Mouse (Mus musculus) Patski (cell line): Measurements from ENCODE around the gene Gm13030. TPM values are rescaled to one million over a fixed set of nuclear protein-coding genes. Genes with fewer than 3 reads are reported as not detected.
A peak's percentile ranks its signal among the peaks of the same experiment; 100 is the strongest.
"Not testable (repeated sequence)": the region's sequence is repeated elsewhere in the genome, so short reads cannot be mapped to it uniquely, and the experiment has no call there.

Source experiments
- ATAC-seq: fragments of 100-300 bp; one replicate; pipeline ENCODE4 v1.8.0; 2021
- CTCF ChIA-PET: fragments of 350-600 bp; sonication (Branson Sonifier 250); formaldehyde crosslinking; loops from one replicate; lab custom pipeline; 2022; ENCODE audit warnings: inconsistent platforms; lab: Charles Lee
- POLR2A ChIA-PET: fragments of 350-600 bp; sonication (Branson Sonifier 250); formaldehyde crosslinking; loops from one replicate; lab custom pipeline; 2022; ENCODE audit warnings: antibody characterized with exemption, inconsistent platforms; lab: Charles Lee
- DNase-seq: peaks from one replicate; pipeline ENCODE4 v3.0.0-alpha.2; 2011; ENCODE audit warnings: low read depth, low spot score
- H3K27me3 ChIP-seq: fragments of 371-371 bp; one replicate; pipeline ENCODE4 v1.5.1; 2021
- CTCF ChIP-seq: fragments of 100-300 bp; IDR thresholded peaks from one replicate; pipeline ENCODE4 v1.5.1; 2021
- in situ Hi-C: fragments of 300-500 bp; cut with MboI; formaldehyde crosslinking; loops from 3 replicates; pipeline ENCODE4 v1.11.1; 2018; ENCODE audit warnings: low pct_unique_long_range_greater_than_20kb, mixed read lengths
- polyA plus RNA-seq: library from polyadenylated mRNA; unstranded; gene quantifications from one replicate; pipeline ENCODE4 v1.2.3, GENCODE M21; 2021

Gene Gm13030
- polyA plus RNA-seq, 1 experiment from 2014 or later, result not detected

DNA sequence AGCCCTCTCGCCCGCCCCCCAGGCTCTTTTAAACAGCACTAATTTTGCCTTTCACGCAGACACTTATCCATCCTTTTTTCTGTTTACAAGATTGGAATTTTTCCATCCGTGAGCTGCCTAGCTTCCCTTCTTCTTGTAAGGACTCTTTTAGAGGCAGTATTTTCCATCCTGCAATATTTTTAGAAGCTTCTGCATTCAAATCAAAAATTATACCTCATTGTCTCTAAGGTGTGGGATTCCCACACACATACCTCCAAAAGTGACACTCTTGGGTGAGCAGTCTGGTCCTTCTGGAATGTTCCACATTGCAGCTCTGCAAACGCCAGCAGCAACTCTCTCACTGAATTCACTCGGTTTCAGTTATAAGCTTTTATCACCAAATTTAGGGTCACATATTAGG lies 20.8 kb downstream of the Gm13030 start:
- H3K27me3 ChIP-seq, result peaks cover 4% of the 10 kb centered on the region
- POLR2A ChIA-PET, result no interaction called here
- ATAC-seq (no peak), DNase-seq (no peak)
- no peak for TF ChIP-seq CTCF
- in situ Hi-C loops, result loop anchor here (5.0 to 25.0 kb wide), 2 partner anchors 291 to 406 kb away; no protein-coding TSS in a partner anchor
- CTCF ChIA-PET, result interaction anchor here (0.8 to 2.3 kb wide), 4 partner anchors 102 to 144 kb away, joined by 3 to 14 read pairs (median 5); no protein-coding TSS in a partner anchor

DNA sequence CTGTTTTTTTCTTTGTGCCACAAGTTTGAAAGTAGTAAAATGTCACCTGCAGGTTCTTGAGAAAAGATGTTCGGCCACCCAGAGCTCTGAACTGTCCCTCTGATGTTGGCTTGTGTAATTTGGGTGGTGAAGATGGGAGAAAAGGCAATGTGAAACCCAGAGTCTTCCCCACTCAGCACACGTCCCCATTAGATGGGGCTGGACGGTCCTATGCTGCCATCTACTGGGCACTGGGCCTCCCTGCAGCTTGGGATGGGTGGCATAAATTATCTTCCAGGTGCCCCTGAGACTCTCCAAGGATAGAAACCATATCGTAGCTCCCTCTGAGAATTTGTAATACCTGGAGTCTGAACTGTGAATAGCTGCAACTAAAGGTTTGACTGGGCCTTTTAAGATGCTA lies 22.3 kb downstream of the Gm13030 start:
- ATAC-seq, result no peak
- DNase-seq, result no peak
- H3K27me3 ChIP-seq, result peaks cover 4% of the 10 kb centered on the region
- ChIA-PET CTCF (interaction anchor here (0.7 to 2.3 kb wide), 5 partner anchors 51 to 404 kb away, joined by 3 to 14 read pairs (median 5); no protein-coding TSS in a partner anchor), POLR2A (no interaction called here)
- in situ Hi-C loops, result loop anchor here (5.0 to 25.0 kb wide), 2 partner anchors 289 to 404 kb away; no protein-coding TSS in a partner anchor
- peak; percentile 73 for TF ChIP-seq CTCF

DNA sequence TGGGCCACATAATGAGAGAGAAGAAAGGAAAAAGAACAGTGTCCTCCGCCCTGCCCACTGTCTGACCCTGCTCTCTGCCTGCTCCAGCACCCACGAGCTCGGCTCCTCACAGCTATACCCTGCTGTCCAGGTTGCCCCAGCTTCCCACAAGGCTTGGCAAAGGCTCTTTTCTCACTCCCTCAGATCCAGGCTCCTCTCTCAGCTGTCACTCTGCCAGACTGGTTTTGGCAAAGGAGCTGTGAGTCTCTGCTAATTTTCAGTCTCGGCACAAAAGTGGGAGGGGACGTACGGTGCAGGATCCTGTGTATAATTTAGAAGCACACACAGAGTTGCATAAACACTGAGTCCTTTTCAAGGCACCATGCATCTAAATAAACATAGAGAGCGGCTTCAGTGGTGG lies 32.4 kb downstream of the Gm13030 start:
- no peaks in the 10 kb centered on the region for H3K27me3 ChIP-seq
- ChIA-PET POLR2A (interaction anchor here (0.6 to 0.9 kb wide), 2 partner anchors 43 to 96 kb away, joined by 3 to 5 read pairs; no protein-coding TSS in a partner anchor), CTCF (no interaction called here)
- DNase-seq, result no peak
- no peak for TF ChIP-seq CTCF
- no peak for ATAC-seq
- in situ Hi-C loops, result no loop called here

DNA sequence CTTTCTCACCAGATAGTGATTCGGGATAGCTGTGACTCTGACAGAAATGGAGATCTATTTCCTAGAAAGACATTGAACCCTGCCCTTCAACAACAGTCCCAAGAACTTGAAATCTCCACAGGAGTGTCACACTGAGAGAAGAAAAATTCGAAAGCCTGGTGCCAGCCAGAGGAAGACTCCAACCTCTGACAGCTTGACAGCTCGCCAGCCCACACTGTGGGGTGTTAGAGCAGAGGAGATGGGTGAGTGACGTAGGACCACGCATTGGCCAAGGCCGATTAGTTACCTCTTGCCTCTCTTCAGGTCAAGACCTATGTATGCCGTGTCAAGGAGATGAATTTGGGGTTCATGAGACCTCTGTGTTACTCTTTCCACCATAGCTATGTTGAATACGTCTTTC lies 33.0 kb downstream of the Gm13030 start:
- H3K27me3 ChIP-seq, result no peaks in the 10 kb centered on the region
- CTCF ChIA-PET, result no interaction called here
- DNase-seq, result no peak
- TF ChIP-seq CTCF, result no peak
- POLR2A ChIA-PET, result interaction anchor here (0.6 kb wide), 1 partner anchor 43 kb away, joined by 5 read pairs; no protein-coding TSS in a partner anchor
- no peak for ATAC-seq
- in situ Hi-C loops, result no loop called here

DNA sequence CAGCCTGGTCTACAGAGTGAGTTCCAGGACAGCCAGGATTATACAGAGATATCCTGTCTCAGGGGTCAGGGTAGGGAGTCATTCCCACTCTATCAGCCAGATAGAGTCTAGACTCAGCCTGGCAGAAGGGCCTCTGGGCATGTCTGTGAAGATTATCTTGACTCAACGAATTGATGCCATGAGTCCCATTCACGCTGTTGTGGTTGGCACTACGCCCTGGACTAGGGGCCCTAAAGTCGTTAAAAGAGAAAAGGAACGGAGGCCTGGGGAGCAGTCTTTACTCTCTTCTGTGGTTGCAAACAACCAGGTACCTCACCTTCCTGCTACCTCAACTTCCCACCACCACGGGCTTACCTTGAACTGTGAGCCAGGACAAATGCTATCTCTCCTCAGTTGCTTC lies 34.0 kb downstream of the Gm13030 start:
- no peaks in the 10 kb centered on the region for H3K27me3 ChIP-seq
- no peak for DNase-seq
- ChIA-PET CTCF (no interaction called here), POLR2A (no interaction called here)
- in situ Hi-C loops, result no loop called here
- ATAC-seq, result no peak
- TF ChIP-seq CTCF, result no peak

DNA sequence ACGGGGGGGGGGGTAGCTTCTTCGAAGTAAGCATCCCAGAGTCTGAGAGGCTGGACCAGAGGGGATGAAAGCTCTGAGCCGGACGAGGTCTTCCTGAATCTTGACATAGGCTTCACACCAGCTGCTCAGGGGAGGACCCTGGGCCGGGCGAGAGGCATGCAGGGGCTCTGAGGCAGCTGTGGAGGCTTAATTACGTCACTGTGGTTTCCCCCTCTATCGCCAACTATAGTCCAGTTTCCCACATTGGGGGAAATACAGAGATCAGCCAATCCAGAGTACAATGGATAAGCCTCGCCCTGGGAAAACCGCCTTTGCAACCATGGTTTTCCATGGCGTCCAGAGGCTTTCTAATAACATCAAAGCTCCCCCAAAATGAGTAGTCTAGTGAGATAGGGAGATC lies 46.6 kb downstream of the Gm13030 start:
- in situ Hi-C loops, result no loop called here
- TF ChIP-seq CTCF, result no peak
- peaks cover 2% of the 10 kb centered on the region for H3K27me3 ChIP-seq
- CTCF ChIA-PET, result no interaction called here
- DNase-seq (no peak), ATAC-seq (no peak)
- POLR2A ChIA-PET, result no interaction called here

DNA sequence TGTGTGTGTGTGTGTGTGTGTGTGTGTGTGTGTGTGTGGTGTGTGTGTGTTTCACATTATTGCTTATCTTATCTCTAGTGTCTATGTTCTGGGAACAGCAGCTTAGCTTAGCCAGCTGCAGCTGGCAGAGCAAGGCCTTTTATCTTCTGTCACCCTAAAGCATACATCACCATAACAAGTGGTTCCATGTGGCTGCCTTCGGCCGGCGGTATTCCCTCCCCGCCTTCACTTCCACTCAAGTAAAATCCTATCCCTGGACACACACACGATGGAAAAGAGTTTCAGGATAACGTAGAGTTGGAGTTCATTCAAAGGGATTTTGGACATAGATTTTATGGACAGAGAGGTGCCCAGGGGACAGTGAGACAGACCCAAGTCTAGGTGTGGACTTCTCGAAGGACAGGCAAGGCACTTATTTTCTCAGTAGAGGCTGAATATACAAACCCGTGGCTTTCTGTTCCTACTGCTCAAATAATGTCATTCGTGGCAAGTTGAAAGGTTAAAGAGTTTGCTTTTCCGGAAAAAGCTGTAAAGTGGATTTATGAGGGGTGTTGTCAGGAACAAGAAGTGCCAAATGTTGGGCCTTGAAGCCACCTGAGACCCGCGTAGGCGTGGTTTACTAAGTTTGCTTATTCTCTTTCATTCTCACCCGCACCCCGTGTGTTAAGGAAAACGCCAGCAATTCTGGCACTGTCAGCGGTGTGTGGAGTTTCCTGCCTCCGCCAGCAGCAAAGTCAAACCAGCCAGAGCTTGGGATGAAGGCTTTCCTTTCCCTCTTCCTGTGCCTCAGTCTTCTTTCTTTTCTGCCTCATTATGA lies 47.8 kb downstream of the Gm13030 start:
- ChIA-PET POLR2A (no interaction called here), CTCF (no interaction called here)
- TF ChIP-seq CTCF, result no peak
- peaks cover 2% of the 10 kb centered on the region for H3K27me3 ChIP-seq
- no peak for ATAC-seq
- in situ Hi-C loops, result no loop called here
- no peak for DNase-seq

DNA sequence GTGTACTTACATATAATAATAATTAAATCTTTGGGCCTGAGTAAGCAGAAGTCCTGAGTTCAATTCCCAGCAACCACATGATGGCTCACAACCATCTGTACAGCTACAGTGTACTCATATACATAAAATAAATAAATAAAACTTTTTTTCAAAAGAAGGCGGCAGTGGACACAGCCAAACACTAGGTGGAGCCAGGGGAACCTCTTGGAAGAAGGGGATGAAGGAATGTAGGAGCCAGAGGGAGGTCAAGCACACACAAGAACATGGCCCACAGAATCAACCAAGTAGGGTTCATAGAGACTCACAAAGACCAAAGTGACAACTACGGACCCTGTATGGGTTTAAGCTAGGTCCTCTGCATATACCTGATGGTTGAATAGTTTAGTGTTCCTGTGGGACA lies 49.1 kb downstream of the Gm13030 start:
- TF ChIP-seq CTCF, result peak; percentile 53
- CTCF ChIA-PET, result no interaction called here
- POLR2A ChIA-PET, result no interaction called here
- ATAC-seq, result no peak
- H3K27me3 ChIP-seq, result peaks cover 2% of the 10 kb centered on the region
- in situ Hi-C loops, result no loop called here
- DNase-seq, result no peak

DNA sequence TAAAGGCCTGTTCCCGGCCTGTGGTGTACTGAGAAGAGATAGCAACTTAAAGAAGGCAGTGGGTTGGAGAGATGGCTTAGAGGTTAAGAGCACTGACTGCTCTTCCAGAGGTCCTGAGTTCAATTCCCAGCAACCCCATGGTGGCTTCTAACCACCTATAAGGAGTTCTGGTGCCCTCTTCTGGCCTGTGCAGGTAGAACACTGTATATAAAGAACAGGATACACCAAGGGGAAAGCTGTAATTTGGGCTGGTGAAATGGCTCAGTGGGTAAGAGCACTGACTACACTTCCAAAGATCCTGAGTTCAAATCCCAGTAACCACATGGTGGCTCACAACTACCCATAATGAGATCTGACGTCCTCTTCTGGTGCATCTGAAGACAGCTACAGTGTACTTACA lies 49.6 kb downstream of the Gm13030 start:
- POLR2A ChIA-PET, in situ Hi-C loops, CTCF ChIA-PET, DNase-seq, H3K27me3 ChIP-seq, ATAC-seq: not testable (repeated sequence)

DNA sequence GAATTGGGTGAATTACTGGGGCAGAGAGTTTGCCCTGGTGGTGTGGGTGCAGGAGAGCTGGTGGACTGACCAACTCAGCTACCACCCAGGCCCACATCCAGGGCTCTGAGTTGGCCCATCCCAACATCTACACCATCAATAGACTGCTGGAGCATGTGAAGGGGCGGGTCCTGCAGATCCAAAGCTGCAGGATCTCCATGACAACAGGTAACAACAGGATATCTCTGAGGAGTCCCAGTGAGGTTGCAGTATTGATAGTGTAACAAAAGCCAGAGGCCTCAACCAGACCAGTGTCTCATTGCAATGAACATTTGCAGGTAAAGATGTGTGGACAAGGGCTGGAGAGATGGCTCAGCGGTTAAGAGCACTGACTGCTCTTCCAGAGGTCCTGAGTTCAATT lies 52.7 kb downstream of the Gm13030 start:
- peaks cover 2% of the 10 kb centered on the region for H3K27me3 ChIP-seq
- TF ChIP-seq CTCF, result no peak
- POLR2A ChIA-PET, result no interaction called here
- ATAC-seq (no peak), DNase-seq (no peak)
- in situ Hi-C loops, result no loop called here
- CTCF ChIA-PET, result no interaction called here

Other genes with a start within 250 kb of the Gm13030 start
- gene Vwa5b1, start 238.1 kb downstream of the Gm13030 start, polyA plus RNA-seq, result 0.05 TPM
- gene Pla2g2c, start 149.2 kb downstream of the Gm13030 start, polyA plus RNA-seq, result not detected
- not detected for gene Ubxn10, start 136.8 kb downstream of the Gm13030 start, polyA plus RNA-seq
- gene Pla2g2f, start 116.3 kb downstream of the Gm13030 start, polyA plus RNA-seq, result not detected
- 0.03 TPM for gene Pla2g2d, start 98.2 kb downstream of the Gm13030 start, polyA plus RNA-seq
- 1.4 TPM for gene Pla2g5, start 10.5 kb downstream of the Gm13030 start, polyA plus RNA-seq
- not detected for gene Pla2g2e, start 4.0 kb upstream of the Gm13030 start, polyA plus RNA-seq
- gene Otud3, start 40.0 kb upstream of the Gm13030 start, polyA plus RNA-seq, result 10.5 TPM
- not detected for gene Rnf186, start 93.1 kb upstream of the Gm13030 start, polyA plus RNA-seq
- 6.8 TPM for gene Tmco4, start 98.9 kb upstream of the Gm13030 start, polyA plus RNA-seq
- 0.05 TPM for gene Htr6, start 201.6 kb upstream of the Gm13030 start, polyA plus RNA-seq
- 55.7 TPM for gene Nbl1, start 219.0 kb upstream of the Gm13030 start, polyA plus RNA-seq